Mouse (Mus musculus) intestine, embryonic 15.5 days (tissue): ENCODE data around the gene Trappc4. TPM values are rescaled to one million over a fixed set of nuclear protein-coding genes. Genes with fewer than 3 reads are reported as not detected.
"Not testable (repeated sequence)": the region's sequence is repeated elsewhere in the genome, so short reads cannot be mapped to it uniquely, and the experiment has no call there.

ENCODE experiments used
- ATAC-seq: fragments of 200-750 bp; cut with Nextera tagmentation; 2 replicates; pipeline ENCODE4 v1.8.0; 2017; ENCODE audit warnings: moderate TSS enrichment, moderate library complexity
- H3K27ac ChIP-seq: fragments of 300-500 bp; sonication (generic); 2 replicates; pipeline ENCODE4 v1.5.1; 2015; ENCODE audit warnings: mild to moderate bottlenecking, inconsistent platforms
- H3K27me3 ChIP-seq: fragments of 300-500 bp; sonication (generic); replicated peaks from 2 replicates; pipeline ENCODE4 v1.6.1; 2015; ENCODE audit warnings: inconsistent platforms
- H3K36me3 ChIP-seq: fragments of 300-500 bp; sonication (generic); 2 replicates; pipeline ENCODE4 v1.6.1; 2015; ENCODE audit warnings: inconsistent platforms
- H3K4me1 ChIP-seq: fragments of 300-500 bp; sonication (generic); replicated peaks from 2 replicates; pipeline ENCODE4 v1.6.1; 2015; ENCODE audit warnings: inconsistent platforms
- H3K4me2 ChIP-seq: fragments of 300-500 bp; sonication (generic); replicated peaks from 2 replicates; pipeline ENCODE4 v1.6.1; 2015; ENCODE audit warnings: mild to moderate bottlenecking, inconsistent platforms
- H3K4me3 ChIP-seq: fragments of 300-500 bp; sonication (generic); replicated peaks from 2 replicates; pipeline ENCODE4 v1.5.1; 2015; ENCODE audit warnings: inconsistent platforms
- H3K9ac ChIP-seq: fragments of 300-500 bp; sonication (generic); 2 replicates; pipeline ENCODE4 v1.6.1; 2015; ENCODE audit warnings: inconsistent platforms
- H3K9me3 ChIP-seq: fragments of 300-500 bp; sonication (generic); 2 replicates; pipeline ENCODE4 v1.6.1; 2016; ENCODE audit warnings: inconsistent platforms
- WGBS: fragments of 180-500 bp; shearing (Covaris S2); methylation state at CpG from one replicate; pipeline ENCODE4 v1.1.7; 2015; 5-methylcytosine and 5-hydroxymethylcytosine counted together
- polyA plus RNA-seq: library from polyadenylated mRNA; unstranded; fragments of >200 nt; fragmentation: Nextera tagmentation; extraction: Ambion mirVana; gene quantifications from 2 replicates; pipeline ENCODE4 v1.2.1, GENCODE M21; 2015

Trappc4 gene
- polyA plus RNA-seq, 1 experiment from 2014 or later: 122 TPM

DNA sequence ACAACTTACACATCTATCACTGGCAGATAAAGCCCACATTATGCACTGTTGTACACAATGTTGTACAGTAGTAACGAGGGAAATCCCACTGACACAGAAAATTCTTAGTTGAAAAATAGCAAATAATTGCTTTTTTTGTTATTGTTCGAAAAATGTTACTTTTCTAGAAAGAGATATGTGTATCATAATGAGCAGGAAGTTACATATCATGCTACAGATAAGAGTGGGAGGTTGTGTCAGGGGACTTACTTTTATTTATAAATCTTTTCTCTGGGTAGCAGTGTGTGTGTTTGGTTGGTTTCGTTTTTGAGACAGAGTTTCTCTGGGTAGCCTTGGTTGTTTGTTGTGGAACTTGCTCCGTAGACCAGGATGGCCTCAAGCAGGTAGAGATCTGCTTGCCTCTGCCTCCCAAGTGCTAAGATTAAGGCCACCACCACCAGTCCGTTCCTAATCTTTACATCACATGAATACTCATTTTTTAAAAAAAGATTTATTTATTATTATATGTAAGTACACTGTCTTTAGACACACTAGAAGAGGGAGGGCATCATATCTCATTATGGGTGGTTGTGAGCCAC, 29.2 kb downstream of the Trappc4 start:
- H3K9me3 ChIP-seq: no peaks in the 10 kb centered on the region
- peak overlapping the region; percentile 75 for H3K4me3 ChIP-seq
- peaks cover 12% of the 10 kb centered on the region for H3K36me3 ChIP-seq
- H3K9ac ChIP-seq: peak overlapping the region; percentile 69
- H3K27me3 ChIP-seq: no peaks in the 10 kb centered on the region
- peaks cover 14% of the 10 kb centered on the region for H3K4me1 ChIP-seq
- no peak for ATAC-seq
- WGBS: 80% methylated on average over 5 of the region's 5 CpGs
- H3K27ac ChIP-seq: peak overlapping the region; percentile 88; the same call in 1 of the 2 replicates
- peak overlapping the region; percentile 87 for H3K4me2 ChIP-seq

GRCm38 (mm10) chr9:44377335-44377734, 30.1 kb downstream of the Trappc4 start:
- not testable (repeated sequence) for H3K4me2 ChIP-seq, H3K4me3 ChIP-seq, H3K36me3 ChIP-seq, H3K9ac ChIP-seq, ATAC-seq, H3K27ac ChIP-seq, H3K27me3 ChIP-seq, H3K9me3 ChIP-seq
- peaks cover 14% of the 10 kb centered on the region for H3K4me1 ChIP-seq
- 81% methylated on average over 2 of the region's 2 CpGs for WGBS

DNA sequence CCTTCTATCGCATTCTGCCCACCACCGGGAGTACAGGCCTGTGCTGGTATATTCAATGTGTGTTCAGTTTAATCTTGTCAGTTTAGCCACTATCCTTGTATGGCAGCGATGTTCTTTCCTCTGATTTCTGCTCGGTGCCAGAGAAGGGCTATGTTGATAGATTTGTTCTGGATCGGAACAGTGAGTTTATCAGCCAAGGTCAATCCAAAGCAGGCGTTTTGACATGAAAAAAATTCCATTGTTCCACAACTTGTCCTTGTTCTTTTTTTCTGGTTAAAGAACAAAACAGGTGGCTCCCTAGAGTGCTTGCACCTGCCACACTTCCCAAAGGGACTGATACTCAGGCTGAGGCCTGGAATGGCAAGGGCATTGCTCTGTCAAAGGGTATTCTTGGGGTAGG, 31.3 kb downstream of the Trappc4 start:
- Histone ChIP-seq H3K9me3 (no peaks in the 10 kb centered on the region), H3K27me3 (no peaks in the 10 kb centered on the region), H3K9ac (no peak overlapping the region), H3K4me1 (peaks cover 13% of the 10 kb centered on the region), H3K4me3 (no peak overlapping the region), H3K36me3 (no peaks in the 10 kb centered on the region), H3K27ac (no peak overlapping the region), H3K4me2 (no peak overlapping the region)
- ATAC-seq: no peak
- whole genome bisulfite sequencing: 90% methylated on average over 6 of the region's 6 CpGs

DNA sequence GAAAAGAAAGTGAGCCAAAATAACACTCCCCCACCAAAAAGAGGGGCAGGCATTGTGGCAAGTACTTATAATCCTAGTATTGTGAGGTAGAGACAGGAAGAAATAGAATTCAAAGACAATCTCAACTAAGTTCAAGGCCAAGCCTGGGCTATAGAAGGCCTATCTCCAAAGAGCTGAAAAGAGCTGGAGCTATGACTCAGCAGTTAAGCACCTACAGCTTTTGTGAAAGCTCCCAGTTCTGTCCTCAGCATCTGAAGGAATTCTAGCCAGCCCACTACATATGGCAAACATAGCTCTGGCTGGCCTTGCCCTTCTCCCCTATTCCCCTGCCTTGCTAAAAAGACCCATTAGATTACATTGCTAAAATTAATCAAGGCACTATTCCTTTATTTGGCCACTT, 34.0 kb downstream of the Trappc4 start:
- H3K36me3 ChIP-seq: no peaks in the 10 kb centered on the region
- H3K9ac ChIP-seq: no peak overlapping the region
- no peak overlapping the region for H3K4me2 ChIP-seq
- H3K27me3 ChIP-seq: no peaks in the 10 kb centered on the region
- H3K4me3 ChIP-seq: no peak overlapping the region
- H3K27ac ChIP-seq: no peak overlapping the region
- no peaks in the 10 kb centered on the region for H3K9me3 ChIP-seq
- no peaks in the 10 kb centered on the region for H3K4me1 ChIP-seq
- ATAC-seq: no peak

- Histone ChIP-seq H3K27ac (no peak overlapping the region), H3K9ac (no peak overlapping the region), H3K9me3 (no peaks in the 10 kb centered on the region), H3K4me2 (no peak overlapping the region), H3K4me1 (peaks cover 8% of the 10 kb centered on the region), H3K36me3 (no peaks in the 10 kb centered on the region), H3K27me3 (no peaks in the 10 kb centered on the region), H3K4me3 (no peak overlapping the region)
- no peak for ATAC-seq
- 68% methylated on average over 3 of the region's 3 CpGs for WGBS
These were observed 42.9 kb downstream of the Trappc4 start for GRCm38 (mm10) chr9:44364480-44364879.

DNA sequence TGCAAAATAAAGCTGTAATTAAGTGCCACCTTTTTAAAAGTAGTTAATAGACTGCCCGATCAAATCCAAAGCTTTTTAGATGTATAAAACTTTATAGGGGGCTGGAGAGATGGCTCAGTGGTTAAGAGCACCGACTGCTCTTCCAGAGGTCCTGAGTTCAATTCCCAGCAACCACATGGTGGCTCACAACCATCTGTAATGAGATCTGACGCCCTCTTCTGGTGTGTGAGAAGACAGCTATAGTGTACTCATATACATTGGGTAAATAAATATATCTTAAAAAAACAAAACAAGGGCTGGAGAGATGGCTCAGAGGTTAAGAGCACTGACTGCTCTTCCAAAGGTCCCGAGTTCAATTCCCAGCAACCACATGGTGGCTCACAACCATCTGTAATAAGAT, 45.5 kb downstream of the Trappc4 start:
- H3K9ac ChIP-seq, H3K4me1 ChIP-seq, H3K9me3 ChIP-seq, H3K36me3 ChIP-seq, H3K27me3 ChIP-seq: not testable (repeated sequence)
- H3K4me3 ChIP-seq: peak overlapping the region; percentile 81
- H3K4me2 ChIP-seq: peak overlapping the region; percentile 63
- H3K27ac ChIP-seq: peak overlapping the region; percentile 75
- WGBS: 44% methylated on average over 4 of the region's 4 CpGs
- ATAC-seq: peak; percentile 29

DNA sequence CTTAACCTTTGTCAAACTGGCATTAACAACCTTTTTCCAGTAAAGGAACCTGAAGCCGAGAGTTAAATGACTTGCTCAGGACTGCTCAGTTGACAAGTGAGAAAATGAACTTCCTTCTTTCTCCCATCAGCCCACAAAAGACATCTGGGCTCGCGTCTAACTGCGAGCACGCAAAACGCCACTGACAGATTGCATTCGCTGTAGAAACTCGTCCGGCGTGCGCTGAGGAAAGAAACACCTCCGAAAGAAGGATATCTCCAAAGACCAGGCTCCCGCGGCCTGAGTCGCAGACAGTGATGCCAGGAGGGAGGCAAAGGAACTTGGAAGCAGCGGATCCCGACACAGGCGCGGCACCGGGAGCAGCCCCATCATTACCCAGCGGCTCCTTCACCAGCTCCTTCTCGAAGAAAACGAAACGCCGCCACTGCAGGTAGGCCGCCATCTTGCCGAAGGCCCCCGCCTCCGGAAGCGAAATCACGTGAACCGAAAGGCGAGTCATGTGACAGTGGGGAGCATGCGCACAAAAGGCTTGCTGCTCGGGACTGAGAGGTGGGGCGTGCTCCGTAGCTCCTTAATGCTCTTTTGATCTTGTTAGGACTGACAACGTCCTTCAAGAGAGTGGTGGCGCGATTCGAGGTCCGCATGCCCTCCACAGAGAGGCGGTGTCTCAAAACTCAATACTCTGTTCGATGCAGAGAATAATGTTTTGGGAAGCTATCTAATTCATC, 46.0 kb downstream of the Trappc4 start, which contains the start of gene Vps11:
Vps11 (minus strand) TSS at position 481 of the 728 bp plus-strand sequence.
- Histone ChIP-seq H3K27me3 (no peaks in the 10 kb centered on the region), H3K9me3 (no peaks in the 10 kb centered on the region), H3K9ac (peak within 1 kb of the TSS; percentile 73), H3K4me1 (peaks cover 8% of the 10 kb centered on the region), H3K4me3 (peak within 1 kb of the TSS; percentile 81), H3K4me2 (peak within 1 kb of the TSS; percentile 63), H3K27ac (peak within 1 kb of the TSS; percentile 75), H3K36me3 (peaks cover 11% of the 10 kb centered on the region)
- peak; percentile 95 for ATAC-seq
- under 1% methylated on average over 44 of the region's 44 CpGs for WGBS

GRCm38 (mm10) chr9:44357207-44357606, 50.2 kb downstream of the Trappc4 start:
- Histone ChIP-seq H3K4me2 (no peak overlapping the region), H3K9ac (no peak overlapping the region), H3K4me3 (no peak overlapping the region), H3K27ac (no peak overlapping the region), H3K36me3 (peaks cover 45% of the 10 kb centered on the region), H3K27me3 (no peaks in the 10 kb centered on the region), H3K9me3 (no peaks in the 10 kb centered on the region), H3K4me1 (peaks cover 8% of the 10 kb centered on the region)
- no peak for ATAC-seq
- WGBS: 73% methylated on average over 4 of the region's 4 CpGs

Other genes starting within 250 kb of the Trappc4 start
- gene Cbl, start 173.6 kb downstream of the Trappc4 start, polyA plus RNA-seq: 13.2 and 14.8 TPM in 2 replicates
- not detected in 2 replicates for gene Ccdc153, start 166.9 kb downstream of the Trappc4 start, polyA plus RNA-seq
- gene Pdzd3, start 156.1 kb downstream of the Trappc4 start, polyA plus RNA-seq: 11.7 and 12.9 TPM in 2 replicates
- 5.5 and 5.9 TPM in 2 replicates for gene Nlrx1, start 139.0 kb downstream of the Trappc4 start, polyA plus RNA-seq
- 2.5 and 2.9 TPM in 2 replicates for gene Abcg4, start 119.0 kb downstream of the Trappc4 start, polyA plus RNA-seq
- 19.9 and 21.2 TPM in 2 replicates for gene Hinfp, start 101.9 kb downstream of the Trappc4 start, polyA plus RNA-seq
- 6.8 and 10.6 TPM in 2 replicates for gene C2cd2l, start 87.3 kb downstream of the Trappc4 start, polyA plus RNA-seq
- gene Dpagt1, start 81.6 kb downstream of the Trappc4 start, polyA plus RNA-seq: 38.2 and 38.6 TPM in 2 replicates
- 280 and 298 TPM in 2 replicates for gene H2afx, start 72.9 kb downstream of the Trappc4 start, polyA plus RNA-seq
- 128 and 141 TPM in 2 replicates for gene Hmbs, start 63.4 kb downstream of the Trappc4 start, polyA plus RNA-seq
- 28.9 and 30.3 TPM in 2 replicates for gene Vps11, start 45.9 kb downstream of the Trappc4 start, polyA plus RNA-seq
- 38.8 and 43.6 TPM in 2 replicates for gene Hyou1, start 28.1 kb downstream of the Trappc4 start, polyA plus RNA-seq
- 51.7 and 59.2 TPM in 2 replicates for gene Slc37a4, start 10.7 kb downstream of the Trappc4 start, polyA plus RNA-seq
- 2,026 and 2,084 TPM in 2 replicates for gene Rps25, start 461 bp downstream of the Trappc4 start, polyA plus RNA-seq
- 24.0 and 25.6 TPM in 2 replicates for gene Ccdc84, start 11.0 kb upstream of the Trappc4 start, polyA plus RNA-seq
- not detected in 2 replicates for gene Foxr1, start 33.5 kb upstream of the Trappc4 start, polyA plus RNA-seq
- 1.2 TPM in 2 replicates for gene Upk2, start 47.4 kb upstream of the Trappc4 start, polyA plus RNA-seq
- 7.5 and 7.8 TPM in 2 replicates for gene Bcl9l, start 75.2 kb upstream of the Trappc4 start, polyA plus RNA-seq
- 1.3 TPM in 2 replicates for gene Cxcr5, start 154.3 kb upstream of the Trappc4 start, polyA plus RNA-seq
- gene Ddx6, start 197.3 kb upstream of the Trappc4 start, polyA plus RNA-seq: 14.6 and 14.7 TPM in 2 replicates